Mouse (Mus musculus) neural tube, embryonic 11.5 days (tissue): ENCODE data around the gene Olfr996. TPM values are rescaled to one million over a fixed set of nuclear protein-coding genes. Genes with fewer than 3 reads are reported as not detected.
"Not testable (repeated sequence)": the region's sequence is repeated elsewhere in the genome, so short reads cannot be mapped to it uniquely, and the experiment has no call there.

Experiments
- ATAC-seq: fragments of 200-750 bp; cut with Nextera tagmentation; 2 replicates; pipeline ENCODE4 v1.8.0; 2017; ENCODE audit warnings: moderate number of reproducible peaks, mild to moderate bottlenecking, moderate TSS enrichment, moderate library complexity; ENCODE audit not compliant: insufficient read depth, low FRiP score, low TSS enrichment
- DNase-seq: peaks from one replicate; pipeline ENCODE4 v3.0.0-alpha.2; 2015; ENCODE audit warnings: low spot score
- H3K27ac ChIP-seq: fragments of 300-500 bp; sonication (generic); 2 replicates; pipeline ENCODE4 v1.5.1; 2014; ENCODE audit warnings: low read depth, mild to moderate bottlenecking, low read length
- H3K27me3 ChIP-seq: fragments of 300-500 bp; sonication (generic); 2 replicates; pipeline ENCODE4 v1.6.1; 2014; ENCODE audit warnings: mild to moderate bottlenecking, low read length, mixed read lengths; ENCODE audit not compliant: control insufficient read depth, insufficient read depth
- H3K36me3 ChIP-seq: fragments of 300-500 bp; sonication (generic); 2 replicates; pipeline ENCODE4 v1.6.1; 2014; ENCODE audit warnings: mild to moderate bottlenecking, low read length, moderate library complexity, mixed read lengths; ENCODE audit not compliant: control insufficient read depth, insufficient read depth
- H3K4me1 ChIP-seq: fragments of 300-500 bp; sonication (generic); 2 replicates; pipeline ENCODE4 v1.6.1; 2014; ENCODE audit warnings: low read length, mixed read lengths; ENCODE audit not compliant: control insufficient read depth, insufficient read depth
- H3K4me2 ChIP-seq: fragments of 300-500 bp; sonication (generic); 2 replicates; pipeline ENCODE4 v1.6.1; 2014; ENCODE audit warnings: low read depth, mild to moderate bottlenecking, moderate library complexity
- H3K4me3 ChIP-seq: fragments of 300-500 bp; sonication (generic); 2 replicates; pipeline ENCODE4 v1.5.1; 2014; ENCODE audit warnings: low read depth, low read length
- H3K9ac ChIP-seq: fragments of 300-500 bp; sonication (generic); 2 replicates; pipeline ENCODE4 v1.6.1; 2014; ENCODE audit warnings: mild to moderate bottlenecking, low read length
- H3K9me3 ChIP-seq: fragments of 300-500 bp; sonication (generic); 2 replicates; pipeline ENCODE4 v1.6.1; 2016; ENCODE audit warnings: low read length; ENCODE audit not compliant: control insufficient read depth
- WGBS: fragments of 180-500 bp; shearing (Covaris S2); extraction: QIAGEN DNeasy Blood & Tissue Kit; methylation state at CpG from one replicate; pipeline ENCODE4 v1.1.7; 2014; 5-methylcytosine and 5-hydroxymethylcytosine counted together
- polyA plus RNA-seq: library from polyadenylated mRNA; unstranded; fragments of >200 nt; fragmentation: Nextera tagmentation; extraction: Ambion mirVana; gene quantifications from 2 replicates; pipeline ENCODE4 v1.2.1, GENCODE M21; 2014

The Olfr996 gene
- polyA plus RNA-seq = not detected in 2 replicates

- DNase-seq (no peak), ATAC-seq (no peak)
- Histone ChIP-seq H3K4me3 (no peak within 1 kb of the TSS), H3K27me3 (no peaks in the 10 kb centered on the region), H3K36me3 (no peaks in the 10 kb centered on the region), H3K4me1 (no peaks in the 10 kb centered on the region), H3K27ac (no peak within 1 kb of the TSS), H3K9ac (no peak within 1 kb of the TSS), H3K9me3 (no peaks in the 10 kb centered on the region), H3K4me2 (no peak within 1 kb of the TSS)
Measured at GRCm38 (mm10) chr2:85578915-85579314, at the start of gene Olfr996. Gene Olfr996 (plus strand): TSS chr2:85579215.

GRCm38 (mm10) chr2:85532082-85532778, 46.8 kb upstream of the Olfr996 start:
- H3K9me3 ChIP-seq = no peaks in the 10 kb centered on the region
- H3K27me3 ChIP-seq = no peaks in the 10 kb centered on the region
- H3K4me3 ChIP-seq = no peak overlapping the region
- H3K9ac ChIP-seq = no peak overlapping the region
- no peak overlapping the region for H3K27ac ChIP-seq
- WGBS = 82% methylated on average over 2 of the region's 2 CpGs
- ATAC-seq (no peak), DNase-seq (no peak)
- H3K36me3 ChIP-seq = no peaks in the 10 kb centered on the region
- H3K4me1 ChIP-seq = no peaks in the 10 kb centered on the region
- H3K4me2 ChIP-seq = no peak overlapping the region

- Histone ChIP-seq H3K27me3 (no peaks in the 10 kb centered on the region), H3K4me2 (no peak overlapping the region), H3K4me3 (no peak overlapping the region), H3K27ac (no peak overlapping the region), H3K4me1 (no peaks in the 10 kb centered on the region), H3K9me3 (no peaks in the 10 kb centered on the region), H3K36me3 (no peaks in the 10 kb centered on the region), H3K9ac (no peak overlapping the region)
- WGBS = 85% methylated on average over 1 of the region's 1 CpGs
- DNase-seq = no peak
- ATAC-seq = no peak
Measured at GRCm38 (mm10) chr2:85533934-85534333, 45.1 kb upstream of the Olfr996 start.

GRCm38 (mm10) chr2:85554806-85555205, 24.2 kb upstream of the Olfr996 start:
- H3K9me3 ChIP-seq = no peaks in the 10 kb centered on the region

GRCm38 (mm10) chr2:85560226-85560625, 18.8 kb upstream of the Olfr996 start:
- H3K4me3 ChIP-seq = no peak overlapping the region
- H3K27me3 ChIP-seq = no peaks in the 10 kb centered on the region

More at GRCm38 (mm10) chr2:85554806-85555205, 24.2 kb upstream of the Olfr996 start:
- WGBS = 74% methylated on average over 1 of the region's 1 CpGs
- Histone ChIP-seq H3K4me1 (no peaks in the 10 kb centered on the region), H3K4me3 (no peak overlapping the region), H3K27me3 (no peaks in the 10 kb centered on the region), H3K4me2 (no peak overlapping the region), H3K36me3 (no peaks in the 10 kb centered on the region), H3K27ac (no peak overlapping the region), H3K9ac (no peak overlapping the region)
- ATAC-seq (no peak), DNase-seq (no peak)

GRCm38 (mm10) chr2:85561187-85561586, 17.8 kb upstream of the Olfr996 start:
- Histone ChIP-seq H3K4me1 (no peaks in the 10 kb centered on the region), H3K4me3 (no peak overlapping the region), H3K9ac (no peak overlapping the region), H3K27ac (no peak overlapping the region), H3K27me3 (no peaks in the 10 kb centered on the region), H3K4me2 (no peak overlapping the region), H3K9me3 (no peaks in the 10 kb centered on the region), H3K36me3 (no peaks in the 10 kb centered on the region)
- peak; percentile 42 for DNase-seq
- 24% methylated on average over 4 of the region's 4 CpGs for WGBS
- peak; percentile 83 for ATAC-seq

More at GRCm38 (mm10) chr2:85560226-85560625, 18.8 kb upstream of the Olfr996 start:
- no peak for DNase-seq
- Histone ChIP-seq H3K27ac (no peak overlapping the region), H3K4me1 (no peaks in the 10 kb centered on the region), H3K9ac (no peak overlapping the region), H3K9me3 (no peaks in the 10 kb centered on the region), H3K36me3 (no peaks in the 10 kb centered on the region), H3K4me2 (no peak overlapping the region)
- 74% methylated on average over 4 of the region's 4 CpGs for WGBS
- no peak for ATAC-seq

- H3K27ac ChIP-seq, ATAC-seq, H3K9me3 ChIP-seq, DNase-seq, H3K4me1 ChIP-seq, H3K36me3 ChIP-seq, H3K4me3 ChIP-seq, H3K27me3 ChIP-seq, H3K9ac ChIP-seq, H3K4me2 ChIP-seq: not testable (repeated sequence)
- WGBS = 75% methylated on average over 2 of the region's 2 CpGs
Measured at GRCm38 (mm10) chr2:85588648-85589047, 9.6 kb downstream of the Olfr996 start, which contains the start of gene Olfr998. Gene Olfr998 (plus strand): TSS chr2:85588948.

GRCm38 (mm10) chr2:85611803-85612202, 32.8 kb downstream of the Olfr996 start, which contains the start of gene Olfr1000:
Gene Olfr1000 (minus strand): TSS chr2:85611903.
- Histone ChIP-seq H3K4me1 (no peaks in the 10 kb centered on the region), H3K27ac (no peak within 1 kb of the TSS), H3K9ac (no peak within 1 kb of the TSS), H3K9me3 (no peaks in the 10 kb centered on the region), H3K4me3 (no peak within 1 kb of the TSS), H3K4me2 (no peak within 1 kb of the TSS), H3K27me3 (no peaks in the 10 kb centered on the region), H3K36me3 (no peaks in the 10 kb centered on the region)
- ATAC-seq = no peak
- 79% methylated on average over 1 of the region's 1 CpGs for WGBS
- DNase-seq = no peak
